Mouse (Mus musculus): ENCODE results near the gene Chst15.

DNA sequence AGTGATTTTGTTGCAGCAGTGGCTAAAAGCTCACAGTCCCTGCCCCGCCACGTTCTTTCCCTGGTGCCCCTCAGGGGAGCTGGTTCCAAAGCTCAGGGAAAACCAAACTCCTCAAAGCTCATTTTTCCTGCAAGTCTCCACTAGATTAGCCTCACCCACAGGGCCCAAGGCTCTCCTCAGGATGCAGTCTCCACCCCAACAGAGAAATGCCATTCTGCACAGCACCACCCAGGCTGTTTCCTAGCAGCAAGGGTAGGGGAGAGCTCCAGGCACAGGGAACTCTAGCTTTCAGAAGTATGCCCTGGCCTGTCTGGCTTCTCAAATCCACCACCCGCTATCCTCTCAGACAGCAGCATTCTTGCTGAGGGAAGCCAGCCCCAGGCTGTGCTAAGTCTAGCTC lies 82.8 kb downstream of the Chst15 start:
- no peak for TF ChIP-seq CTCF (IDR thresholded peaks at IDR 0.05; ENCODE audit: extremely low read depth, insufficient read length, insufficient replicate concordance, low read depth, low read length)
- TF ChIP-seq POLR2A (IDR thresholded peaks at IDR 0.05; ENCODE audit: low read depth, low read length), result no peak

Data from small intestine, adult 2 months (tissue).